Mouse (Mus musculus) heart, embryonic 13.5 days (tissue): ENCODE measurements around the gene Cwc25. TPM values are rescaled to one million over a fixed set of nuclear protein-coding genes. Genes with fewer than 3 reads are reported as not detected.

ENCODE experiments used
- ATAC-seq: fragments of 200-750 bp; cut with Nextera tagmentation; 2 replicates; pipeline ENCODE4 v1.8.0; 2017; ENCODE audit warnings: moderate TSS enrichment; ENCODE audit not compliant: insufficient number of reproducible peaks, low FRiP score, low TSS enrichment; ENCODE audit errors: extremely low read depth
- H3K27ac ChIP-seq: fragments of 300-500 bp; sonication (generic); replicated peaks from 2 replicates; pipeline ENCODE4 v1.5.1; 2015; ENCODE audit warnings: moderate library complexity, mild to moderate bottlenecking, inconsistent platforms
- H3K27me3 ChIP-seq: fragments of 300-500 bp; sonication (generic); replicated peaks from 2 replicates; pipeline ENCODE4 v1.6.1; 2015; ENCODE audit warnings: mild to moderate bottlenecking, inconsistent platforms
- H3K36me3 ChIP-seq: fragments of 300-500 bp; sonication (generic); 2 replicates; pipeline ENCODE4 v1.6.1; 2015; ENCODE audit warnings: mild to moderate bottlenecking, inconsistent platforms
- H3K4me1 ChIP-seq: fragments of 300-500 bp; sonication (generic); 2 replicates; pipeline ENCODE4 v1.6.1; 2015; ENCODE audit warnings: inconsistent platforms
- H3K4me2 ChIP-seq: fragments of 300-500 bp; sonication (generic); 2 replicates; pipeline ENCODE4 v1.6.1; 2015; ENCODE audit warnings: inconsistent platforms, mild to moderate bottlenecking, moderate library complexity
- H3K4me3 ChIP-seq: fragments of 300-500 bp; sonication (generic); 2 replicates; pipeline ENCODE4 v1.5.1; 2015; ENCODE audit warnings: moderate library complexity, mild to moderate bottlenecking, inconsistent platforms
- H3K9ac ChIP-seq: fragments of 300-500 bp; sonication (generic); 2 replicates; pipeline ENCODE4 v1.6.1; 2015; ENCODE audit warnings: inconsistent platforms, mild to moderate bottlenecking, moderate library complexity
- H3K9me3 ChIP-seq: fragments of 300-500 bp; sonication (generic); 2 replicates; pipeline ENCODE4 v1.6.1; 2016; ENCODE audit warnings: inconsistent platforms
- WGBS: fragments of 180-500 bp; shearing (Covaris S2); methylation state at CpG from one replicate; pipeline ENCODE4 v1.1.7; 2015; ENCODE audit warnings: mixed read lengths; 5-methylcytosine and 5-hydroxymethylcytosine counted together
- polyA plus RNA-seq: library from polyadenylated mRNA; unstranded; fragments of >200 nt; fragmentation: Nextera tagmentation; extraction: Ambion mirVana; gene quantifications from 2 replicates; pipeline ENCODE4 v1.2.1, GENCODE M21; 2015

Cwc25 gene
- polyA plus RNA-seq, 1 experiment from 2014 or later = 10.2 TPM

GRCm38 (mm10) chr11:97758942-97759341 is 7.4 kb downstream of the Cwc25 start:
- Histone ChIP-seq H3K36me3 (peaks cover 94% of the 10 kb centered on the region), H3K9me3 (no peaks in the 10 kb centered on the region), H3K27ac (no peak overlapping the region), H3K9ac (no peak overlapping the region), H3K4me2 (no peak overlapping the region), H3K27me3 (no peaks in the 10 kb centered on the region), H3K4me3 (no peak overlapping the region), H3K4me1 (no peaks in the 10 kb centered on the region)
- ATAC-seq = no peak
- WGBS = 60% methylated on average over 6 of the region's 6 CpGs

DNA sequence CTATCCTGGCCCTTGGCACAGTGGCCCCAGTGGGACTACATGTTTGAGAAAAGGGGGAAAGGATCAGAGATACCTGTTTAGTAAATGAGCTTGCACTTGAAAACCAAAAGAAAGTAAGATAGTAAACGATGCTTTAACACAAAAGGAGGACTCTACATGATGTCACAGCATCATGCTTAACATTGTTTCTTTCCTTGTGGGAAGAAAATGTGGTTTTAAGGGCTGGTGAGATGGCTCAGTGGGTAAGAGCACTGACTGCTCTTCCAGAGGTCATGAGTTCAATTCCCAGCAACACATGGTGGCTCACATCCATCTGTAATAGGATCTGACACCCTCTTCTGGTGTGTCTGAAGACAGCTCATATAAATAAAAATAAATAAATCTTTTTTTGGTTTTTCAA is 8.2 kb downstream of the Cwc25 start:
- no peak for ATAC-seq
- Histone ChIP-seq H3K9me3 (no peaks in the 10 kb centered on the region), H3K4me3 (no peak overlapping the region), H3K36me3 (peaks cover 95% of the 10 kb centered on the region), H3K9ac (no peak overlapping the region), H3K27ac (no peak overlapping the region), H3K27me3 (no peaks in the 10 kb centered on the region), H3K4me1 (no peaks in the 10 kb centered on the region), H3K4me2 (no peak overlapping the region)
- WGBS = 86% methylated on average over 1 of the region's 1 CpGs

DNA sequence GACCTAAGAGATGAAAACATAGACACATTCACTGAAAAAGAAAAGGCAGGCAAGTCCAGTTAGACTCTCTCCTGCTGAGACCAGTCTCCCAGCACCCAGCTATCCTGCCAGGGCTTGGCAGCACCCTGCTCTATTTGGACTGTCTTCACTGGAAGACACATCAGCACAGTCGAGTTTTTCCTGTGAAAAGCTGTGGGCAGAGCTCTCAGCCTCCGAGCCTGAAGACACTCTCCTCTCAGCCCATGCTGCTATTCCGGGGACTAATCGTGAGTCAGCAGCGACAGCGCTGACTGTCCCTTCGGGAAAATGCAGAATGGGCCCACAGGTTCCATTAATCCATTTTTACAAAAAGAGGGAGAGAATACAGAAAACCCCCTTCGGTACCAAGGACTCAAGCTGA is 13.1 kb downstream of the Cwc25 start:
- Histone ChIP-seq H3K27ac (no peak overlapping the region), H3K36me3 (peaks cover 98% of the 10 kb centered on the region), H3K9ac (no peak overlapping the region), H3K4me3 (no peak overlapping the region), H3K27me3 (no peaks in the 10 kb centered on the region), H3K4me2 (no peak overlapping the region), H3K9me3 (no peaks in the 10 kb centered on the region), H3K4me1 (no peaks in the 10 kb centered on the region)
- WGBS = 82% methylated on average over 8 of the region's 8 CpGs
- no peak for ATAC-seq

DNA sequence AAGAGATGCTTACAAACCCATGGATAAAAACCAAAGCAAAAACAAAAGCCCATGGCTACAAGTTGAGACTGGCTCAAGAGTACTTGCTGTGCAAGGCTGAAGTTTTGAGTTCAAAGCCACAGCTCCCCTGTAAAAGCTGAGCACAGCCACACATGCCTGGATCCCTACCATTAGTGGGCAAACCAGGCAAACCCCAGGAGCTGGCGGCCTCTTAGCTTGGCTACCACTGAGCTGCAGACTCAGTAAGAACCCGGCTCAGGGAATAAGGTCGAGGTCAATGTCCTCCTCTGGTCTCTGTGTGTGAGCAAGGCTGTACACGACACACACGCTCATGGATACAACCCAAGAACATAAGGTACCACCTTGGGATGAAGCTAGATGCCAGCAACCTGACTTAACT is 17.9 kb downstream of the Cwc25 start:
- Histone ChIP-seq H3K36me3 (peaks cover 75% of the 10 kb centered on the region), H3K4me1 (peaks cover 6% of the 10 kb centered on the region), H3K4me3 (no peak overlapping the region), H3K9me3 (no peaks in the 10 kb centered on the region), H3K9ac (no peak overlapping the region), H3K27ac (no peak overlapping the region), H3K4me2 (no peak overlapping the region), H3K27me3 (no peaks in the 10 kb centered on the region)
- 82% methylated on average over 5 of the region's 5 CpGs for WGBS
- no peak for ATAC-seq

DNA sequence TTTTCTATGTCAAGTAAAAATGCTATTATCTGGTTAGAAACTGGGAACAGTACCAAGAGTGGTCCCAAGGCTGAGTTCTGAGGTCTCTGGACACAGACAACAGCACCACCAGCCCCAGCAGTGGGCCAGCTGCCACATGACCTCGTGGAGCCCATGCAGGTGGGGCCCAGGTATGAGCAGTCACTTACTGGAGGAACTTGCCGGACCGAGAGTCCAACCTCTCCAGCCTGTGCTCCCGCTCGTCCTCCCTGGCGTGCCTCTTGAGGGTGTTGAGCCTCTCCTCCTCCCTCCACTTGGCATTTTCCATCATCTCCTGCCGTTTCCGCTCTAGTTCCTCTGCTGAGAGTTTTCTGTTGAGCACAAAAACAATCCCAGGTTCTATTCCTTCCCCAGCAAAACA is 18.6 kb downstream of the Cwc25 start:
- 93% methylated on average over 8 of the region's 8 CpGs for WGBS
- peaks cover 14% of the 10 kb centered on the region for H3K4me1 ChIP-seq
- peaks cover 68% of the 10 kb centered on the region for H3K36me3 ChIP-seq
- no peak for ATAC-seq
- H3K4me2 ChIP-seq = no peak overlapping the region
- no peaks in the 10 kb centered on the region for H3K27me3 ChIP-seq
- no peak overlapping the region for H3K9ac ChIP-seq
- no peak overlapping the region for H3K27ac ChIP-seq
- no peaks in the 10 kb centered on the region for H3K9me3 ChIP-seq
- H3K4me3 ChIP-seq = no peak overlapping the region

- no peak for ATAC-seq
- no peak overlapping the region for H3K27ac ChIP-seq
Measured at GRCm38 (mm10) chr11:97745331-97745721, 21.0 kb downstream of the Cwc25 start.

GRCm38 (mm10) chr11:97744718-97745330 is 21.5 kb downstream of the Cwc25 start:
- peak; percentile 89 for ATAC-seq
- Histone ChIP-seq H3K9ac (peak overlapping the region; percentile 94), H3K4me3 (peak overlapping the region; percentile 88), H3K27ac (peak overlapping the region; percentile 95), H3K36me3 (peaks cover 45% of the 10 kb centered on the region), H3K9me3 (no peaks in the 10 kb centered on the region), H3K4me2 (peak overlapping the region; percentile 92), H3K27me3 (no peaks in the 10 kb centered on the region), H3K4me1 (peaks cover 31% of the 10 kb centered on the region)
- under 1% methylated on average over 29 of the region's 57 CpGs for WGBS

More at GRCm38 (mm10) chr11:97745331-97745721, 21.0 kb downstream of the Cwc25 start:
- Histone ChIP-seq H3K9me3 (no peaks in the 10 kb centered on the region), H3K9ac (peak overlapping the region; percentile 94; the same call in 1 of the 2 replicates), H3K4me1 (peaks cover 26% of the 10 kb centered on the region), H3K4me2 (peak overlapping the region; percentile 66), H3K27me3 (no peaks in the 10 kb centered on the region), H3K36me3 (peaks cover 50% of the 10 kb centered on the region), H3K4me3 (peak overlapping the region; percentile 88)
- 9% methylated on average over 13 of the region's 13 CpGs for WGBS

DNA sequence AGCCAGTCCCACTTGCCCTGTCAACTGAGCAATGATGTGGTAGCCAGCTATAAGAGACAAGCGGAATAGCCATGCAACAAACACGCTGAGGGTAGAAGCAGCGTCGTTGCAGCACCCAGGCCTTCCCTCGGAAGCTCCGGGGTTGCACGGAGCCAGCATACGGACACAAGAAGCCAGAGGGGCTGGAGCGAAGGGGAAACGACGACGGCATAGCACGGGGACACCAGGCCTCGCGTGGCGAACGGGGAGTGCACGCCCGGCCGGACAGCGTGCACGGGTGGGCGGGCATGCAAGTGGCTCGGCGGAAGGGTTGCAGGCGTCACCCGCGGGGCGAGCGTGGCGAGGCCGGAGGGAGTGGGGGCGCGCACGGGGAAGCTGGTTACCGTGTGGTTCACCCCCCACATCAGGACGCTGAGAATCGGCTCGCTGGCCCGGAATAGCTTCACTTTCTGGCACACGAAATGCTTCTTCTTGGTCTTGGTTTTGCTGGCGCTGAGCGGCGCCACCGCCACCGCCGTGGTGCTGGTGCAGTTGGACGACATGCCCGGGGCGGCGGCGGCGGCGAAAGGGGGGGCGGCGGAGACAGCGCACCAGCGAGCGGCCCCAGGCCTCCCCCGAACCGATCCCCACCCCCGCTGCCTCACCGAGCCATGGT is 22.2 kb downstream of the Cwc25 start, which contains the start of gene Pip4k2b:
Gene Pip4k2b, minus strand, starts transcription at position 642 of the 655 bp plus-strand sequence.
- WGBS = under 1% methylated on average over 54 of the region's 63 CpGs
- Histone ChIP-seq H3K27me3 (no peaks in the 10 kb centered on the region), H3K4me3 (peak within 1 kb of the TSS; percentile 88), H3K4me2 (peak within 1 kb of the TSS; percentile 92), H3K9ac (peak within 1 kb of the TSS; percentile 94), H3K36me3 (peaks cover 42% of the 10 kb centered on the region), H3K9me3 (0 out of 2 replicates have a peak, but pooled peaks cover under 1% of the 10 kb centered on the region), H3K27ac (peak within 1 kb of the TSS; percentile 95), H3K4me1 (peaks cover 31% of the 10 kb centered on the region)
- peak; percentile 62 for ATAC-seq

- Histone ChIP-seq H3K27me3 (no peaks in the 10 kb centered on the region), H3K9me3 (0 out of 2 replicates have a peak, but pooled peaks cover 2% of the 10 kb centered on the region), H3K4me1 (peaks cover 31% of the 10 kb centered on the region), H3K4me2 (peak overlapping the region; percentile 92), H3K9ac (peak overlapping the region; percentile 94), H3K4me3 (peak overlapping the region; percentile 88), H3K27ac (peak overlapping the region; percentile 95; the same call in 1 of the 2 replicates), H3K36me3 (peaks cover 36% of the 10 kb centered on the region)
- WGBS = 33% methylated on average over 9 of the region's 9 CpGs
- ATAC-seq = no peak
Measured at GRCm38 (mm10) chr11:97743423-97743822, 22.9 kb downstream of the Cwc25 start.

DNA sequence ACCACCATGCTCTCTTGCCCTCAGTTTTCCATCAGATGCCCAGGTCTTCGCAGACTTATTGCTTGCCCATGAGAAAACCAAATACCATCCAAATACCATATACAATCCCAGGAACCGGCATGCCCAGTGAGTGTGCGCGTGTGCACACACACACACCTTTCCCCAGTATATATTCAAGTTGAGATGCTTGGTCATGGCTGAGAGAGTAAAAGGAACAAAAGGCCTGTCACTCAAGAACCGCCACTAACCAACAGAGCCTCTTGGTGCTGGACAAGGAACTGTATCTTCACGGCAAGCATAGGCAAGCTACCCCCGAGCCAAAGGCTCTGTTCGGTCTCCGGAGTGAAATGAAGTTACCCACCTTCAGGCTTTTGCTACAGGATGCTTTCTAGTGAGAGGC is 23.8 kb downstream of the Cwc25 start:
- Histone ChIP-seq H3K27me3 (no peaks in the 10 kb centered on the region), H3K4me3 (peak overlapping the region; percentile 88; the same call in 1 of the 2 replicates), H3K36me3 (peaks cover 28% of the 10 kb centered on the region), H3K4me2 (peak overlapping the region; percentile 92), H3K9ac (peak overlapping the region; percentile 94), H3K9me3 (0 out of 2 replicates have a peak, but pooled peaks cover 2% of the 10 kb centered on the region), H3K4me1 (peaks cover 31% of the 10 kb centered on the region), H3K27ac (no peak overlapping the region)
- no peak for ATAC-seq
- 80% methylated on average over 9 of the region's 9 CpGs for WGBS

DNA sequence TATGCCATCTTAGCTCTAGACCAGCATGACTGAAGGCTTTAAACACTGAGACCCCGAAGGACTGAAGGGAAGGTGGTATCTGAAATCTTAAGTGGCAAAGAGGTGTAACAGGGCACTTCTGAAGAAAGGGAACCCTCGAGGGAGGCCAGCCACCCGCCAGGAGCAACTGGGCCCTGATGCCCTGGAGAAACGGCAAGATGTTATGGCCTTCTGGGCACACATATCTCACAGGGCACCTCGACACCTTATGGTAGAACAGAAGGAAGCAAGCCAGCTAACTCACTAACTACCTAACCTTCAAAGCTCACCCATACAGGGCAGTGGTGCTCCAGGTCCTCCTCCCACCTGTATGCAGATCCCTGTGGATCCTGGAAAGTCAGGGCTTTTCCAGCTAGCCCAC is 24.2 kb downstream of the Cwc25 start:
- ATAC-seq = no peak
- Histone ChIP-seq H3K4me1 (peaks cover 31% of the 10 kb centered on the region), H3K9me3 (0 out of 2 replicates have a peak, but pooled peaks cover 2% of the 10 kb centered on the region), H3K4me2 (peak overlapping the region; percentile 92), H3K27me3 (no peaks in the 10 kb centered on the region), H3K36me3 (peaks cover 23% of the 10 kb centered on the region), H3K9ac (peak overlapping the region; percentile 94; the same call in 1 of the 2 replicates), H3K27ac (no peak overlapping the region), H3K4me3 (no peak overlapping the region)
- 87% methylated on average over 5 of the region's 5 CpGs for WGBS
